Mouse (Mus musculus): ENCODE measurements around the gene Larp1. TPM values are rescaled to one million over a fixed set of nuclear protein-coding genes. Genes with fewer than 3 reads are reported as not detected.

The Larp1 gene
- polyA plus RNA-seq, 1 experiment from 2014 or later = 21.9 TPM

Other genes with a start within 250 kb of the Larp1 start
- 14.2 and 16.3 TPM in 2 replicates for gene Sap30l, start 207.4 kb upstream of the Larp1 start, polyA plus RNA-seq (2014; fragmentation: Nextera tagmentation; extraction: Ambion mirVana)
- 1.6 and 1.7 TPM in 2 replicates for gene Hand1, start 176.2 kb upstream of the Larp1 start, polyA plus RNA-seq (2014; fragmentation: Nextera tagmentation; extraction: Ambion mirVana)
- gene Gm12248, start 84.1 kb downstream of the Larp1 start, polyA plus RNA-seq (2014; fragmentation: Nextera tagmentation; extraction: Ambion mirVana) = not detected in 2 replicates
- 85.8 and 94.9 TPM in 2 replicates for gene Cnot8, start 95.1 kb downstream of the Larp1 start, polyA plus RNA-seq (2014; fragmentation: Nextera tagmentation; extraction: Ambion mirVana)
- gene Gemin5, start 159.5 kb downstream of the Larp1 start, polyA plus RNA-seq (2014; fragmentation: Nextera tagmentation; extraction: Ambion mirVana) = 18.3 and 19.6 TPM in 2 replicates
- gene Mrpl22, start 162.6 kb downstream of the Larp1 start, polyA plus RNA-seq (2014; fragmentation: Nextera tagmentation; extraction: Ambion mirVana) = 112 and 113 TPM in 2 replicates
- 10.5 and 16.7 TPM in 2 replicates for gene Igtp, start 190.5 kb downstream of the Larp1 start, polyA plus RNA-seq (2014; fragmentation: Nextera tagmentation; extraction: Ambion mirVana)
- gene Irgm2, start 190.6 kb downstream of the Larp1 start, polyA plus RNA-seq (2014; fragmentation: Nextera tagmentation; extraction: Ambion mirVana) = 4.4 and 5.7 TPM in 2 replicates